Mouse (Mus musculus): ENCODE data around the gene Prpf8.

Prpf8 gene

DNA sequence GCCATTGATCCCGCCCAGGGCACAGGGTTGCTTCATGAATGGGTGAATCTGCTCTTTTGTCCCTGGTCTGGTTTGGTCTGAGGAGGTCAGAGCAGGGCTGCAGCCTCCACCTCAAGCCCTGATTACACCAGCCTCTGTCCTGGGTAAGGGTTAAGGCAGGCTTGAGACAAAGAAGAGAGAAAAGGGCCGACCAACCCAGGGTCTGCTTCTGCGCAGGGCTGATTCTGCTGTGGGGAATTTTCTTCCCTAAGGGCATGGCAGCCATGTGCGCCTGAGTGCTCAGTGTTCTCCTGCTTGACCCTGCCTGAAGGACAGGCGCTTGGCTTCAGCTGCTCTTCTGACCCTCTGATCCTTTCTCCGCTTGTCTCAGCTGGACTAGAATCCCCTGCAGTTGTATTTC is 70.5 kb downstream of the Prpf8 start:
- no peak for DNase-seq (ENCODE audit: low spot score in 2 of 2)

DNA sequence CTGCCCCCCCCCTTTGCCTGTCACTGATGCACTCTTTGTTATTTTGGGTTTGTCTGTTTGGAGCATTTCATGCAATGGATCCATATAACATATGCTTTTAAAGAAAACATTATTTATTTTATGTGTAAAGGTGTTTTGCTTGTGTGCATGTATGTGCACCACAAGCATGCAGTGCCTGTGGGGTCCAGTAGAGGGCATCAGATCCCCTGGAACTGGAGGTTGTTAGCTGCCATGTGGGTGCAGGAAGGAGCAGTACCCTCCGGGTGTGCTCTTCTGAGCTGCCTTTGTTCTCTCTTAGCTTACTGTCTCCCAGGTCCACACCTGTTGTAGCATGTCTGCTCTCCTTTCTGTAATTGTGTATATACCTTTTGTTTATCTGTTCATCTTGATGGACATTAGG is 71.5 kb downstream of the Prpf8 start:
- DNase-seq (ENCODE audit: low spot score in 2 of 2) = no peak
